ENCODE assay signal across 26 mouse cellular contexts in genomic region chr14:111403555-111403954, GRCm38 (mm10).
DNase-seq lines count a peak whose midpoint lies in the region; ATAC-seq lines count a peak whose summit lies in the region.
"Had no signal": no experiment of that assay in that cellular context is flagged by ENCODE, and none has a peak within 500 bp of the region (broad histone marks: within the 10 kb centered on the region; RNA-seq: fewer than 3 reads in every experiment).

No protein-coding gene starts in this region.

- H3K4me1 ChIP-seq in heart, embryonic 12.5 days (replicated peaks): no peaks in the 10 kb centered on the region
- H3K4me1 ChIP-seq: embryonic facial prominence, embryonic 13.5 days; forebrain, embryonic 10.5 days; heart, embryonic 15.5 days; hindbrain, embryonic 13.5 days had no signal

- H3K4me3 ChIP-seq in heart, embryonic 12.5 days: no peak overlapping the region
- H3K4me3 ChIP-seq: embryonic facial prominence, embryonic 13.5 days; erythroblast, embryonic 14.5 days; forebrain, embryonic 10.5 days; heart, adult 2 months; heart, embryonic 15.5 days; hindbrain, embryonic 13.5 days had no signal

- H3K9ac ChIP-seq in heart, embryonic 12.5 days: no peak overlapping the region
- H3K9ac ChIP-seq: embryonic facial prominence, embryonic 13.5 days; heart, embryonic 15.5 days; hindbrain, embryonic 13.5 days had no signal

- no peak for ATAC-seq in heart, embryonic 12.5 days (ENCODE audit: insufficient number of reproducible peaks, low FRiP score)
- ATAC-seq: activated CD4-positive, CD25-positive, alpha-beta regulatory T cell, adult 4 months; CD4-positive, CD25-positive, alpha-beta regulatory T cell, adult 4 months; forebrain, embryonic 14.5 days; hindbrain, postnatal 0 days; Patski had no signal

- H3K27me3 ChIP-seq in heart, embryonic 12.5 days (replicated peaks): no peaks in the 10 kb centered on the region
- H3K27me3 ChIP-seq: embryonic facial prominence, embryonic 13.5 days; heart, embryonic 15.5 days; hindbrain, embryonic 13.5 days; Patski had no signal

- intact Hi-C loops in heart, postnatal 25 days (cut with DNase I): no loop called here

- DNase-seq in heart, adult 18-20 months: peak; percentile 5 to 17
- DNase-seq in heart, postnatal 4 days: peak; percentile 9
- DNase-seq in heart, postnatal 25 days (ENCODE audit: low spot score): no peak
- peak; percentile 3 for DNase-seq in NIH3T3 (ENCODE audit: low read depth)
- DNase-seq in yolk sac, embryonic 10.5 days (ENCODE audit: low spot score): no peak
- DNase-seq: adrenal gland, adult 2 months; B cell, adult 2 months; cerebellum, adult 11-12 months; cerebellum, adult 9-10 months; cerebellum, postnatal 25 days; gastrocnemius, postnatal 36 days; kidney, adult 11 months; kidney, adult 9 months had no signal

- peaks cover 4% of the 10 kb centered on the region; the same call in 1 of the 2 replicates for H3K9me3 ChIP-seq in heart, embryonic 12.5 days (replicated peaks)
- H3K9me3 ChIP-seq: embryonic facial prominence, embryonic 13.5 days; forebrain, embryonic 10.5 days; G1E; heart, embryonic 15.5 days; hindbrain, embryonic 13.5 days had no signal

- H3K36me3 ChIP-seq in heart, embryonic 12.5 days: no peaks in the 10 kb centered on the region
- H3K36me3 ChIP-seq: embryonic facial prominence, embryonic 13.5 days; forebrain, embryonic 10.5 days; G1E; heart, embryonic 15.5 days; hindbrain, embryonic 13.5 days had no signal

- H3K27ac ChIP-seq in heart, embryonic 12.5 days (ENCODE audit: poor library complexity, severe bottlenecking): no peak overlapping the region
- H3K27ac ChIP-seq: embryonic facial prominence, embryonic 13.5 days; forebrain, embryonic 10.5 days; heart, adult 2 months; heart, embryonic 15.5 days; hindbrain, embryonic 13.5 days; hindbrain, postnatal 0 days had no signal

- WGBS in heart, embryonic 12.5 days: 51% methylated on average over 1 of the region's 1 CpGs

- no peak overlapping the region for H3K4me2 ChIP-seq in heart, embryonic 12.5 days
- H3K4me2 ChIP-seq: embryonic facial prominence, embryonic 13.5 days; heart, embryonic 15.5 days; hindbrain, embryonic 13.5 days had no signal

Comparison
In these comparisons a context has a peak if more than half of its experiments do, and no peak if none do; other contexts are left out.
1. DNase-seq: peak in heart, adult 18-20 months (2 of 2), heart, postnatal 4 days (single experiment) and NIH3T3 (single experiment); none in heart, postnatal 25 days (single experiment) and yolk sac, embryonic 10.5 days (single experiment).